Mouse (Mus musculus) myocyte (in vitro differentiated cells): ENCODE results near the gene Anapc15.

Experiments used
- MYOD1 ChIP-seq, 3 experiments: IDR thresholded peaks; one replicate each; pipeline ENCODE4 v1.6.1; 2011; ENCODE audit warnings: control low read depth in 2 of 3, low read depth in 2 of 3, mild to moderate bottlenecking in 2 of 3, moderate library complexity in 1 of 3; ENCODE audit not compliant: insufficient read length in 2 of 3, control insufficient read depth in 1 of 3
- POLR2A ChIP-seq: IDR thresholded peaks from one replicate; pipeline ENCODE4 v1.6.1; 2011; ENCODE audit warnings: low read depth, mild to moderate bottlenecking, control low read depth, moderate library complexity; ENCODE audit not compliant: insufficient read length
- USF1 ChIP-seq: IDR thresholded peaks from one replicate; pipeline ENCODE4 v1.6.1; 2011; ENCODE audit warnings: low read depth, mild to moderate bottlenecking, control low read depth, moderate library complexity

GRCm38 (mm10) chr7:101888460-101888859 lies 24.9 kb downstream of the Anapc15 start:
- no peak for TF ChIP-seq MYOD1 (IDR thresholded peaks at IDR 0.05; ENCODE audit: control insufficient read depth in 1 of 3, insufficient read length in 2 of 3, low read depth in 2 of 3)
- no peak for TF ChIP-seq POLR2A
- no peak for TF ChIP-seq USF1
